Mouse (Mus musculus): Measurements from ENCODE around the gene Olfr588-ps1.
A peak's percentile ranks its signal among the peaks of the same experiment; 100 is the strongest.
"Not testable (repeated sequence)": the region's sequence is repeated elsewhere in the genome, so short reads cannot be mapped to it uniquely, and the experiment has no call there.

Gene Olfr588-ps1

GRCm38 (mm10) chr7:103140579-103140978 lies at the start of gene Olfr588-ps1:
Gene Olfr588-ps1, plus strand, starts transcription at chr7:103140879.
- DNase-seq (ENCODE audit: low read depth, low spot score): no peak

GRCm38 (mm10) chr7:103097420-103097819 lies 43.3 kb upstream of the Olfr588-ps1 start, which contains the start of gene Olfr585:
Gene Olfr585, plus strand, starts transcription at chr7:103097720.
- DNase-seq (ENCODE audit: low read depth, low spot score): no peak

GRCm38 (mm10) chr7:103119406-103119805 lies 21.3 kb upstream of the Olfr588-ps1 start:
- peak; percentile 16 for DNase-seq (ENCODE audit: low read depth, low spot score)

GRCm38 (mm10) chr7:103125538-103125937 lies 15.1 kb upstream of the Olfr588-ps1 start, which contains the start of gene Olfr586:
Gene Olfr586, minus strand, starts transcription at chr7:103125638.
- no peak for DNase-seq (ENCODE audit: low read depth, low spot score)

- DNase-seq (ENCODE audit: low read depth, low spot score): no peak
Observed at GRCm38 (mm10) chr7:103156256-103156655, 15.6 kb downstream of the Olfr588-ps1 start, which contains the start of gene Olfr589. Gene Olfr589, minus strand, starts transcription at chr7:103156356.

GRCm38 (mm10) chr7:103169697-103170096 lies 29.0 kb downstream of the Olfr588-ps1 start:
- no peak for DNase-seq (ENCODE audit: low read depth, low spot score)

- no peak for DNase-seq (ENCODE audit: low read depth, low spot score)
Observed at GRCm38 (mm10) chr7:103178240-103178639, 37.6 kb downstream of the Olfr588-ps1 start, which contains the start of gene Olfr591. Gene Olfr591, minus strand, starts transcription at chr7:103178340.

- not testable (repeated sequence) for DNase-seq (ENCODE audit: low read depth, low spot score)
Observed at GRCm38 (mm10) chr7:103184503-103184902, 43.8 kb downstream of the Olfr588-ps1 start, which contains the start of gene Olfr592. Gene Olfr592, plus strand, starts transcription at chr7:103184803.
